Mouse (Mus musculus) urinary bladder, postnatal 36 days (tissue): ENCODE measurements around the gene Kcns1.

ENCODE experiments used
- DNase-seq, 2 experiments: peaks; one replicate each; pipeline ENCODE4 v3.0.0; 2022; ENCODE audit warnings: low spot score in 2 of 2, mixed read lengths in 1 of 2

The Kcns1 gene

GRCm38 (mm10) chr2:164123169-164123766 is 47.6 kb downstream of the Kcns1 start:
- no peak for DNase-seq

GRCm38 (mm10) chr2:164119503-164119902 is 51.4 kb downstream of the Kcns1 start:
- no peak for DNase-seq

- no peak for DNase-seq
Measured at GRCm38 (mm10) chr2:164115531-164115930, 55.4 kb downstream of the Kcns1 start.

GRCm38 (mm10) chr2:164114051-164114450 is 56.9 kb downstream of the Kcns1 start:
- no peak for DNase-seq
